Mouse (Mus musculus) liver, embryonic 13.5 days (tissue): ENCODE measurements at regions not wholly inside any gene's neighbourhood (a gene's known extent, or its start where the extent isn't known, plus 50 kb on each side); places are given as distances from the start of the nearest gene placed in this dataset.

Experiments
- ATAC-seq: fragments of 200-750 bp; cut with Nextera tagmentation; 2 replicates; pipeline ENCODE4 v1.8.0; 2017; ENCODE audit warnings: low read depth, mild to moderate bottlenecking, moderate number of reproducible peaks, moderate library complexity
- DNase-seq: peaks from one replicate; pipeline ENCODE4 v3.0.0; 2022
- H3K27ac ChIP-seq: fragments of 300-500 bp; sonication (generic); 2 replicates; pipeline ENCODE4 v1.5.1; 2015; ENCODE audit warnings: moderate library complexity, mild to moderate bottlenecking, inconsistent platforms
- H3K27me3 ChIP-seq: fragments of 300-500 bp; sonication (generic); 2 replicates; pipeline ENCODE4 v1.6.1; 2015; ENCODE audit warnings: mild to moderate bottlenecking, inconsistent platforms
- H3K36me3 ChIP-seq: fragments of 300-500 bp; sonication (generic); 2 replicates; pipeline ENCODE4 v1.6.1; 2015; ENCODE audit warnings: mild to moderate bottlenecking, inconsistent platforms
- H3K4me1 ChIP-seq: fragments of 300-500 bp; sonication (generic); replicated peaks from 2 replicates; pipeline ENCODE4 v1.6.1; 2015; ENCODE audit warnings: inconsistent platforms
- H3K4me2 ChIP-seq: fragments of 300-500 bp; sonication (generic); 2 replicates; pipeline ENCODE4 v1.6.1; 2015; ENCODE audit warnings: inconsistent platforms, mild to moderate bottlenecking, moderate library complexity
- H3K4me3 ChIP-seq: fragments of 300-500 bp; sonication (generic); replicated peaks from 2 replicates; pipeline ENCODE4 v1.5.1; 2015; ENCODE audit warnings: mild to moderate bottlenecking, inconsistent platforms
- H3K9ac ChIP-seq: fragments of 300-500 bp; sonication (generic); 2 replicates; pipeline ENCODE4 v1.6.1; 2015; ENCODE audit warnings: mild to moderate bottlenecking, inconsistent platforms
- H3K9me3 ChIP-seq: fragments of 300-500 bp; sonication (generic); replicated peaks from 2 replicates; pipeline ENCODE4 v1.6.1; 2016; ENCODE audit warnings: inconsistent platforms
- WGBS: fragments of 180-500 bp; shearing (Covaris S2); methylation state at CpG from one replicate; pipeline ENCODE4 v1.1.7; 2015; ENCODE audit not compliant: insufficient replicate concordance; 5-methylcytosine and 5-hydroxymethylcytosine counted together

DNA sequence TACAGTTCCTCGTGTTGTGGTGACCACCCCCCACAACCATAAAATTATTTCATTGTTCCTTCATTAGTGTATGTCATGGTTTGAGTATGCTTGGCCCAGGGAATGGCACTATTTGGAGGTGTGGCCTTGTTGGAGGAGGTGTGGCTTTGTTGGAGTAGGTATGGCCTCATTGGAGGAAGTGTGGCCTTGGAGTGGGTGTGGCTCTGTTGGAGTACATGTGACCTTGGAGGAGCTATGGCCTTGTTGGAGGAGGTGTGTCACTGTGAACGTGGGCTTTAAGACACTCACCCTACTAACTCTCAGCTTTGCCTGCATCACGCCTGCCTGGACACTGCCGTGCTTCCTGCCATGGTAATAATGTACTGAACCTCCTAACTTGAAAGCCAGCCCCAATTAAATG, 179.9 kb downstream of the Cryba4 start:
- ATAC-seq = no peak
- Histone ChIP-seq H3K9me3 (peaks cover 4% of the 10 kb centered on the region; the same call in 1 of the 2 replicates), H3K27ac (no peak overlapping the region), H3K36me3 (no peaks in the 10 kb centered on the region), H3K4me1 (no peaks in the 10 kb centered on the region), H3K27me3 (no peaks in the 10 kb centered on the region), H3K4me3 (no peak overlapping the region), H3K9ac (no peak overlapping the region), H3K4me2 (no peak overlapping the region)
- WGBS = 49% methylated on average over 4 of the region's 4 CpGs
- DNase-seq = no peak

DNA sequence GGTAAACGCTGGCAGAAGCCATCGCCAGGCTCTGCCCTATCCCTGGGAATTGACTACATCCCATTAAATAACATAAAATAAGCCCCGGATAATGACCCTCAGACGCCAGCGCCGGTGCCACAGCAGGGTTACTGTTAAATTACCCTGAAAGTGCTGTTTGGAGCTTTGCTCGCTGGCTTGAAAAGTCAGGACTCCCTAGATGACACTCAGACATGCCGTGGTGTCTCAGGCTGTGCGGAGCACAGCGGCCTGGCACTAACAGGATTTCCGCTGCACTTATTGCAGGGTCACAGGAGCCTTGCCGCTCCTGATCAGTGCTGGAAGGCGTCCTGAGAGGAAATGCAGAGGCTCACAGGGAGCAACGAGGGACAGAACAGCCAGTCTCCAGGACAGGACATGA, 175.2 kb downstream of the Cryba4 start:
- no peaks in the 10 kb centered on the region for H3K36me3 ChIP-seq
- no peak overlapping the region for H3K9ac ChIP-seq
- no peak overlapping the region for H3K27ac ChIP-seq
- H3K4me1 ChIP-seq = no peaks in the 10 kb centered on the region
- H3K9me3 ChIP-seq = peaks cover 4% of the 10 kb centered on the region; the same call in 1 of the 2 replicates
- WGBS = 61% methylated on average over 14 of the region's 14 CpGs
- no peak overlapping the region for H3K4me3 ChIP-seq
- no peak overlapping the region for H3K4me2 ChIP-seq
- ATAC-seq (no peak), DNase-seq (no peak)
- H3K27me3 ChIP-seq = no peaks in the 10 kb centered on the region

DNA sequence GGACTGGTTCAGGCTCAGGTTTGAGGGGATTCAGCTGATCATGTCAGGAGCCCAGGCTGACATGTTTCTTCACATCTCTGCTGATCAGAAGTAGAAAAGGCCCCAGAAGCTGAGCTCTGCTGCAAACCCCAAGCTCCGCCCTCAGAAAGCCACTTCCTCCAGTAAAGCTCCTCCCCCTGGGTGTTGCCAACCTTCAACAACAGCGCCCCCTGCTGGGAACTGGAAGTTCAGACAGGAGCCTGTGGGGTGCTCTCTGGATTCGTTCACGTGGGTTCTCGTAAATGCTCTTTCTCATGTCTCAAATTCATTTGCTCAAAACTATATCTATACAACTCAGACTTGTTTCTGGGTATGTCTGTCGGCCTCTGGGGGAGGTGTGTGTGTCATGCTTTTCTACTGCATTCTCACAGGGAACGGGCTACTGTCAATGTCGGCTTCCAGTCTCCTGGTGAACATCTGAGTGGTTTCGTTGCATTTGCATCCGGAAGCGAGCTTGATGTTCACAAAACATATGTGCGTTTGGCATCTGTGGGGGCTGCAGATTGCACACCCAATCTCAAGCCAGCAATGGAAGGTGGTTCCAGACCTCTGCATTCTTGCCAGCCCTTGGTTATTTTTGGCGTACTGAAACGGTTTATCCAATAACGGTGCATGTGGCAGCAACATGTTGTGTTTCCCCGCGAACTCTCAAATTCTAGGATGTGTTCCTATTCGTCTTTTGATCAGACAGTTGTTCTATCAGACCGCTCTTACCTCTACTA, 174.3 kb downstream of the Cryba4 start:
- WGBS = 63% methylated on average over 19 of the region's 19 CpGs
- H3K9ac ChIP-seq = no peak overlapping the region
- no peak overlapping the region for H3K27ac ChIP-seq
- H3K4me2 ChIP-seq = no peak overlapping the region
- no peak for DNase-seq
- no peaks in the 10 kb centered on the region for H3K4me1 ChIP-seq
- peaks cover 4% of the 10 kb centered on the region; the same call in 1 of the 2 replicates for H3K9me3 ChIP-seq
- H3K36me3 ChIP-seq = no peaks in the 10 kb centered on the region
- H3K27me3 ChIP-seq = no peaks in the 10 kb centered on the region
- no peak for ATAC-seq
- no peak overlapping the region for H3K4me3 ChIP-seq

DNA sequence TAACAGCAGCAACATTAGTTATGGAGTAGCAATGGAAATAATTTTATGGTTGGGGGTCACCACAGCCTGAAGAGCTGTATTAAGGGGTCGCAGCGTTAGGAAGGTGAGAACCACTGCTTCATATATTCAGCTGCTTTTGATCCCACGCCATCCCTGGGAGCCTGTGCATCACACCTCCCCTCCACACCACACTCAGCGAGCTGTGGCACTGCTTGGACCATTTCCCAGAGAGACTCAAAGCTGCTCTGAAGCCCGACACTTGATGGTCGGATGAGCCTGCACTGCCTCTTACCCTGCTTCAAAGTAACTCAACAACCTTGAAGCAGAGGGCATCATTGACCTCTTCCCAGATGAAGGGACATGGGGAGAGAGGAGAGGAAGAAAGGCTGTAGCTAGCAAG, 171.3 kb downstream of the Cryba4 start:
- no peak for DNase-seq
- H3K4me3 ChIP-seq = no peak overlapping the region
- H3K9me3 ChIP-seq = peaks cover 4% of the 10 kb centered on the region; the same call in 1 of the 2 replicates
- H3K36me3 ChIP-seq = no peaks in the 10 kb centered on the region
- 52% methylated on average over 6 of the region's 6 CpGs for WGBS
- no peak overlapping the region for H3K27ac ChIP-seq
- no peak overlapping the region for H3K4me2 ChIP-seq
- ATAC-seq = no peak
- H3K27me3 ChIP-seq = no peaks in the 10 kb centered on the region
- H3K4me1 ChIP-seq = no peaks in the 10 kb centered on the region
- H3K9ac ChIP-seq = no peak overlapping the region

DNA sequence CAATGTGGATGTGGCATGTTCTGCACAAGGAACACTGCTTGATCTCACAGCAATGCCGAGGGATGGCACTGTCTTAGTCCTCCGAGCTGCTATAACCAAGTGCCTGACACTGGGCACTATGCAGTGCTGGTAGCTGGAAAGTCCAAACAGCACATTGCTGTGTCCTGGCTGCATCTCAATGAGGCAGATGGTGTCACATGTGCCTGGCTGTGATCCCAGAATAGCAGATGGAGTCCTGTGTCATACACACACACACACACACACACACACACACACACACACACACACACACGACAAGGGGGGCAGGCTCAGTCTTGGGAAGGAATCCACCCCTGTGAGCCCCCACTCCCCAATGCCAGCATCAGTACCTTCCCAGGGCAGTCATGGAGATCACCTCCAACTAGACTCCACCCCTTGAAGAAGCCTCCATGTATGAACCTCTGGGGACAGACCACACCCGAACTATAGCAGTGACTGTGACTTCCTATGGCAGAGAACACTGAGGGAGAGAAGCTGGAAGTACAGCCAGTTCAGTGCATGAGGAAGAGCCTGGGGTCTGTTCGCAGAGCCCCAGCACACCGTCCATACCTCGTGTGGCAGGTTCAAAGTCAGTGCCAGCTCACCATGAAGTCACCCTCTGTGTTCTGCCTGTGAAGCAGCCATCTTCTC, 160.3 kb downstream of the Cryba4 start:
- DNase-seq = no peak

DNA sequence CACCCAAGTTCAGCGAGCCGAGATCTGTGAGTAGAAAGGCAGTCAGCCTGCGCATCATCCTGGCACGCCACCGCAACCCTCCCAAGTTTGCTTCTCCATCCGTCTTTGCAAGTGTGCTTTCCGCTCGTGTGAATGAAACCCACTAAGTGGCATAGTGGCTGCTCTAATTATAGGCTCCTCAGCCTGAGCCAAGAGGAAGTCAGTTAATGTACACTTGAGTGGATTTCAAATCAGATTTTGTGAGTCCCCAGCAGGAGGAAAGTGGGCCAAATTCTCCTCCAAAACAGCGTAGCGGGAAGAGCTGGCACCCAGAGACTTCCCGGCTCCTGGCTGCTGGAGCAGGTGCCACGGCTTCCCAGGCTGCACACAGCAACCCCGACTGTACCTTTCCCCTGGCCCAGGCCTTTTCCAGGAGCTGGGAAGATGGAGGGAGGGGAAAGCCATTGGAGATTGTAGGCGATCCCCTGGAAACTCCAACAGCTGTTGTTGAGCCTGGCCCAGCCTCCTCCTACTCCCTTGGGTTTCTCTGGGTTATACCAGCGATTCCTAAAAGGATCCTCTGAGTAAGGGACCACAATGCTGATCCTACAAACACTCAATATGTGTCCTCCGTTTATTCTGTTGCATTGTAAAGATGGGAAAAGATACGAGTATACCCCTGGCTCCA, 158.3 kb downstream of the Cryba4 start:
- no peaks in the 10 kb centered on the region for H3K4me1 ChIP-seq
- no peak overlapping the region for H3K27ac ChIP-seq
- no peak overlapping the region for H3K4me3 ChIP-seq
- WGBS = 67% methylated on average over 17 of the region's 17 CpGs
- H3K4me2 ChIP-seq = no peak overlapping the region
- DNase-seq = no peak
- no peak overlapping the region for H3K9ac ChIP-seq
- ATAC-seq = no peak
- no peaks in the 10 kb centered on the region for H3K27me3 ChIP-seq
- H3K9me3 ChIP-seq = no peaks in the 10 kb centered on the region
- H3K36me3 ChIP-seq = no peaks in the 10 kb centered on the region

More for the DNA sequence above, 160.3 kb downstream of the Cryba4 start:
- 46% methylated on average over 7 of the region's 7 CpGs for WGBS
- Histone ChIP-seq H3K4me2 (no peak overlapping the region), H3K4me3 (no peak overlapping the region), H3K4me1 (no peaks in the 10 kb centered on the region), H3K36me3 (no peaks in the 10 kb centered on the region), H3K27me3 (no peaks in the 10 kb centered on the region), H3K27ac (no peak overlapping the region), H3K9me3 (no peaks in the 10 kb centered on the region), H3K9ac (no peak overlapping the region)
- no peak for ATAC-seq

DNA sequence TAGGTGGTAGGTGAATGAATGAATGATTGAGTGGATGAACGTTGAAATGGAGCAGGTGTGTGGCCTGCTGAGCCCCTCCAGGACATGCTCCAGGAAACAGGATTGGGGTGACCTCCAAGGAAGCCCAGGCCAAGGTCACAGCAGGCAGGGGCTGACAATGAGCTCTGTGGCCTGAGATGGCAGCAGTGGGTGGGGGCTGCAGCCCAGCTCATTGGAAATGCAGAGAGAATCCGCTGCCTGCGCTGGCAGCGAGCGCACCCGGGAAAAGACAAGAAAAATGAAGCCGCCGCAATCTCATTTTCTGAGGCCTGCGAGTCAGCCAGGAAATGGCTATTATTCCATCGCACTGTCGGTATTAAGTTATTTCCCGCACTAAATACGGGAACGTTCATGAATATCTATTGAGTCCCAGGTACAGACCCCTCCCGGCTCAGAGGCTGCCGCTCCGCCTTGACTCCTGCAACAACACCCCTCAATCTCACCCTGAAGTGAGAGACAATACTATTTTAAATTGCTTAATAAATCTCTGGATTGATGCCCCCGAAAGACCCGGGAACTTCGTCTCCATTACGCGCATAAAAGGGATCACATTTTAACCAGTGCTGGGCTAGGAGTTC, 153.7 kb downstream of the Cryba4 start:
- DNase-seq (no peak), ATAC-seq (no peak)
- H3K9ac ChIP-seq = no peak overlapping the region
- no peaks in the 10 kb centered on the region for H3K4me1 ChIP-seq
- no peak overlapping the region for H3K4me2 ChIP-seq
- H3K36me3 ChIP-seq = no peaks in the 10 kb centered on the region
- no peaks in the 10 kb centered on the region for H3K27me3 ChIP-seq
- 64% methylated on average over 22 of the region's 22 CpGs for WGBS
- no peak overlapping the region for H3K4me3 ChIP-seq
- H3K9me3 ChIP-seq = no peaks in the 10 kb centered on the region
- H3K27ac ChIP-seq = no peak overlapping the region

DNA sequence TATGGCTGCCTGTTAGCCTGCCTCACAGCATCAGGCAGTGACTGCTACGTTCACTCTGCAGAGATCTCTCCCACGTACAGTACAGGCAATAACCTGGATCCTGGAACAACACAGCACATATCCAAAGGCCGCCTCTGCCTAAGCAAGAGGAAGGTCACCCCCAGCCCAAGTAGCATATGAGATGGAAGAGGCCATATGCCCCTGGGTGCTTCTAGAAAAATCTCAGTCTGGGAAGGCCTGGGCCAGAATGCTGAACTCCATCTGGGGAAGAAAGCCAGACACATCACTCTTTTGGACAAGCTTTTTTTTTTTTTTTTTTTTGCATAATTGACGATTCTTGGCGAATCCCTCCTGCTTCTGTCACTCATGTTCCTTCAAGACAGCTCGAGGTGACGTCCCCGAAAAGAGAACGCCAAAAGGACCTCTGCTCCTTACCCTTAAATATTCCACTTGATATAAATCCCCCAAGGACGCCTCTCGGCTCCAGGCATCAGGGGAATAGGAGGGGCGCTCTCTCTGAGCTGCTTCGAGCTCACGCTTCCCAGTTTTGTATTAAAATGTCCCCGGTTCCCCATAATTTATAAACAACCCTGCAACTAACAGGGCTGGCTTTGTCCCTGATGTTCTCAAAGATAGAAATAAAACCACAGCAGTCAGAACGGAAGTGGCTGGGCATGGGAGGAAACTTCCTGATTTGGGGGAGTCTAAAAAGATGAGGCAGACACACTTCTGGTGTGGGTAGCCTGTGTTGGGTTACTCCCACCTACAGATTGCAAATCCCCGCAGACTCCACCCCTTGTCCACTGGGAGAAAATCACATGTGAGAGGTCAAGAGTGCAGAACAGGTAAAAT, 150.4 kb downstream of the Cryba4 start:
- Histone ChIP-seq H3K4me1 (no peaks in the 10 kb centered on the region), H3K9ac (no peak overlapping the region), H3K9me3 (no peaks in the 10 kb centered on the region), H3K36me3 (no peaks in the 10 kb centered on the region), H3K27ac (no peak overlapping the region), H3K4me3 (no peak overlapping the region), H3K4me2 (no peak overlapping the region), H3K27me3 (no peaks in the 10 kb centered on the region)
- ATAC-seq (no peak), DNase-seq (no peak)
- 53% methylated on average over 17 of the region's 17 CpGs for WGBS

DNA sequence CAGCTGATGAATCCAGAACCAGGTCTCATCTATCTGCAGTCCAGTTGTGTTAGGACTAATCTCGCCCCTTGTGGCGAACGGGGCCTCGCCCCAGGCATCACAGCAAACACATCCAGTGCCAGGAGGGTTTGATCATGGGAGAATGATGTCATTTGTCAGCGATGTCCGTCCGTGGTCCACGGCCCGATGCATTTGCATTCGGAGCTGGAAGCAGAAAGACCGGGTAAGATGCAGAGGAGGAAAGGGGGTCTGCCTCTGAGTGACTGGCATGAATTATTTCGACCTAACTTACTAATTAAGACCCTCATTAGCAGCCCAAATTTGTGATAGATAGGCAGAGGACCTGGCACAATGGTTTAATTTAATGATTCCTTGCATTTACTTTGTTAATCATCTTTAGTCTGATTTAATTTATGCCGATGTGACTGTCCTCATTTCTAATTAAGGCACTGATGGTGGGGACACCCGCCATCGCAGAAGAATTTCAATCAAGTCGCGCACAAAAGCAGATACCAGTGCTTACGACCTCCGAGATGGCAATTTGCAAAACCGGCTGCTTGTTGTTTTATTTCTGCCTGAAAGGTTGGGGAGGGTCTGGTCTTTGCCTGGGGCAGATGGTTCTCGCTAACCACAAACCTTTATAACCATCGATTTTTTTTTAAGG, 141.9 kb downstream of the Cryba4 start:
- Histone ChIP-seq H3K4me3 (no peak overlapping the region), H3K4me1 (no peaks in the 10 kb centered on the region), H3K4me2 (no peak overlapping the region), H3K9me3 (no peaks in the 10 kb centered on the region), H3K9ac (no peak overlapping the region), H3K27me3 (no peaks in the 10 kb centered on the region), H3K27ac (no peak overlapping the region), H3K36me3 (no peaks in the 10 kb centered on the region)
- ATAC-seq (no peak), DNase-seq (no peak)
- 63% methylated on average over 22 of the region's 22 CpGs for WGBS

DNA sequence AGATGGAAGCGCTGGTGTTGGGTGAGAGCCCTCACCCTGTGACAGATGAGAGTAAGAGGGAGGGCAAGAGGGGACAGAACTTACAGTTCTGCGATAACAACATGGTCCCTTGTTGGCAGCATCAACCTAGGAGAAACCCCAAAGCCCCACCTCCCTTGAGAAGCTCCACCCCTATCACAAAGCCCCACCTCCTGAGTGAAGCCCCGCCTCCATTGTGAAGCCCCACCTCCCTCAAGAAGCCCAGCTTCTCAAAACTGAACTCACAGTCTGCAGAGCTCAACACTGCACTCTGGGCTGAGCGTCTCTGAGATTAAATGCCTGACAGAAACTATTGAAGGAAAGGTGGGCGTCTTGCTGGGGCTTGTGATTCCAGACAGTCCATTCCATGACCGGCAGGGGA, 131.6 kb downstream of the Cryba4 start:
- H3K4me3 ChIP-seq = no peak overlapping the region
- no peaks in the 10 kb centered on the region for H3K36me3 ChIP-seq
- no peaks in the 10 kb centered on the region for H3K27me3 ChIP-seq
- ATAC-seq (no peak), DNase-seq (no peak)
- 62% methylated on average over 6 of the region's 6 CpGs for WGBS
- H3K9ac ChIP-seq = no peak overlapping the region
- no peaks in the 10 kb centered on the region for H3K4me1 ChIP-seq
- no peak overlapping the region for H3K4me2 ChIP-seq
- no peaks in the 10 kb centered on the region for H3K9me3 ChIP-seq
- H3K27ac ChIP-seq = no peak overlapping the region
